Mouse (Mus musculus) embryonic facial prominence, embryonic 12.5 days (tissue): Measurements from ENCODE around the gene Ptges. TPM values are rescaled to one million over a fixed set of nuclear protein-coding genes. Genes with fewer than 3 reads are reported as not detected.
A peak's percentile ranks its signal among the peaks of the same experiment; 100 is the strongest.

Source experiments
- ATAC-seq: fragments of 200-750 bp; cut with Nextera tagmentation; 2 replicates; pipeline ENCODE4 v1.8.0; 2017; ENCODE audit not compliant: insufficient number of reproducible peaks, insufficient read depth, low FRiP score, low TSS enrichment
- H3K27ac ChIP-seq: fragments of 300-500 bp; sonication (generic); 2 replicates; pipeline ENCODE4 v1.5.1; 2016; ENCODE audit warnings: mild to moderate bottlenecking
- H3K27me3 ChIP-seq: fragments of 300-500 bp; sonication (generic); 2 replicates; pipeline ENCODE4 v1.6.1; 2016; ENCODE audit warnings: mild to moderate bottlenecking, moderate library complexity
- H3K36me3 ChIP-seq: fragments of 300-500 bp; sonication (generic); 2 replicates; pipeline ENCODE4 v1.6.1; 2016; ENCODE audit warnings: mild to moderate bottlenecking
- H3K4me1 ChIP-seq: fragments of 300-500 bp; sonication (generic); 2 replicates; pipeline ENCODE4 v1.6.1; 2016
- H3K4me2 ChIP-seq: fragments of 300-500 bp; sonication (generic); replicated peaks from 2 replicates; pipeline ENCODE4 v1.6.1; 2016; ENCODE audit warnings: mild to moderate bottlenecking, moderate library complexity
- H3K4me3 ChIP-seq: fragments of 300-500 bp; sonication (generic); 2 replicates; pipeline ENCODE4 v1.5.1; 2016; ENCODE audit warnings: mild to moderate bottlenecking
- H3K9ac ChIP-seq: fragments of 300-500 bp; sonication (generic); 2 replicates; pipeline ENCODE4 v1.6.1; 2016; ENCODE audit warnings: mild to moderate bottlenecking, moderate library complexity
- H3K9me3 ChIP-seq: fragments of 300-500 bp; sonication (generic); 2 replicates; pipeline ENCODE4 v1.6.1; 2016; ENCODE audit warnings: mild to moderate bottlenecking, moderate library complexity
- WGBS: fragments of 180-500 bp; shearing (Covaris S2); methylation state at CpG from one replicate; pipeline ENCODE4 v1.1.7; 2016; 5-methylcytosine and 5-hydroxymethylcytosine counted together
- polyA plus RNA-seq: library from polyadenylated mRNA; unstranded; fragments of >200 nt; fragmentation: Nextera tagmentation; extraction: Ambion mirVana; gene quantifications from 2 replicates; pipeline ENCODE4 v1.2.1, GENCODE M21; 2016

Ptges gene
- polyA plus RNA-seq, 1 experiment from 2014 or later: 11.6 TPM

DNA sequence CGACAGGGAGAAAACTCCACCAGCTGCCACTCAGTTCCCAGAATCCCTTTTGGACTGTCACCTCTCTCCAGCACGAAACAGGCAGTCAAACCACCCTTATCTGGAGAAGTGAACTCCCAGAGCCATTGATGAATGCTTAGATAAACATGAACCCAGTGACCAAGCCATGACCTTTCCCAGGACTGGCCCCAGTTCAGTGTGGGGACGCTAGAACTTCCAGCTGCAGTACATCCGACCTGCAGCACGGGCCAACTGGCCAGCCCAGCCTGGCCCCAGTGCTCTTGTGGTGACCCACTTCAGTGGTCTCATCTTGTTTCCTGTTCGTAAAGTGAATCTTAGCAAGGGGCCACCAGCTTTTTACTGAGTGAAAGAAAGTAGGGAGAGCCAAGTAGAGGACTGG, 36.3 kb downstream of the Ptges start:
- 19% methylated on average over 6 of the region's 6 CpGs for WGBS
- Histone ChIP-seq H3K27me3 (no peaks in the 10 kb centered on the region), H3K27ac (no peak overlapping the region)

DNA sequence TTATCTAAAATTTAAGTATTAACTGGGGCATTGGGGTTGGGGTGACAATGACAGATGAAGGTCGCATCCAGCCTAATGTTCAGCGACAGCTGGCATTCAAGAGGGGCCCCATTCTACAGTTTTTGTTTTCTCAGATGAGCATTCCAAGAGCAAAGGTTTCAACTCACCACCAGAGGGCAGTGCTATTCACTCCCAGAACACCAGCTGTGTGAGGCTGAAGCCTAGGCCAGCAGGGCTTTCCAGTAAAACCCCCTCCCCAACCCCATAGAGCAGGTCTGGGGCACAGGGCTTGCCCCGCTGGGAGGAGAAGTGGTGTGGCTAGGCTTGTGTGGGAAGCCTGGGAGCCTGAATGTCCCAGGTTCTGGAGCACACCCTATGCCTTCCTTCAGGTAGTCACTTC, 38.7 kb downstream of the Ptges start:
- H3K9ac ChIP-seq: no peak overlapping the region
- WGBS: 7% methylated on average over 3 of the region's 3 CpGs
- 0 out of 2 replicates have a peak, but pooled peaks cover 3% of the 10 kb centered on the region for H3K9me3 ChIP-seq
- peaks cover 7% of the 10 kb centered on the region for H3K4me1 ChIP-seq
- H3K36me3 ChIP-seq: no peaks in the 10 kb centered on the region
- no peak overlapping the region for H3K4me2 ChIP-seq
- no peak for ATAC-seq
- no peak overlapping the region for H3K27ac ChIP-seq
- no peaks in the 10 kb centered on the region for H3K27me3 ChIP-seq
- H3K4me3 ChIP-seq: no peak overlapping the region

More for the DNA sequence above, 36.3 kb downstream of the Ptges start:
- no peak overlapping the region for H3K9ac ChIP-seq
- H3K4me2 ChIP-seq: no peak overlapping the region
- H3K4me3 ChIP-seq: no peak overlapping the region
- peaks cover 15% of the 10 kb centered on the region for H3K4me1 ChIP-seq
- no peaks in the 10 kb centered on the region for H3K36me3 ChIP-seq
- ATAC-seq: no peak
- no peaks in the 10 kb centered on the region for H3K9me3 ChIP-seq

- peak; percentile 78 for ATAC-seq
- Histone ChIP-seq H3K36me3 (peaks cover 35% of the 10 kb centered on the region), H3K4me3 (no peak overlapping the region; the same call in 1 of the 2 replicates), H3K27me3 (no peaks in the 10 kb centered on the region), H3K4me1 (peaks cover 17% of the 10 kb centered on the region), H3K9me3 (0 out of 2 replicates have a peak, but pooled peaks cover 3% of the 10 kb centered on the region), H3K27ac (peak overlapping the region; percentile 92), H3K9ac (no peak overlapping the region), H3K4me2 (peak overlapping the region; percentile 17; the same call in 1 of the 2 replicates)
- 19% methylated on average over 9 of the region's 9 CpGs for WGBS
Measured at GRCm38 (mm10) chr2:30885453-30886163, 44.1 kb downstream of the Ptges start.

DNA sequence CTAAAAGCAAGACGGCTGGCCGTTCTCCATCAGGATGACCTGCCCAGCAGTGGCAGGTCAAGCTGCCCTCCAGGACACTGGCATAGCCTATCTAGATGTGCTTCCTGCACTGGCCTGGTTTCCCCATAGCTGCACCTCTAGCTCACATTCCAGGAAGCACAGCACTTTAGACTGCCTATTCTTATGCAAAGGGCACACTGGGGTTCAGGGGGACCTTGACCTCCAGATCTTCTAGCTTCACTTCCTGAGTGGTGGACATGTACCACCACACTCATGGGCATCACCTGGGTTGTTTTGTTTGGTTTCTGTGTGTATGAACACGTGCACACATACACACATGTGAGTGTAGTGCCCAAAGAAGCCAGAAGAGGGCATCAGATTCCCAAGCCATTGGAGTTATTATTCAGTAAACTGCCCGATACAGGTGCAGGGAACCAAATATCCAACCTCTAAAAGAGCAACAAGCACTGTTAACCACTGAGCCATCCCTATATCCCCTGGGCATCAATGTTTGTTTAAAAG, 44.8 kb downstream of the Ptges start:
- WGBS: 91% methylated on average over 4 of the region's 4 CpGs
- peak overlapping the region; percentile 92 for H3K27ac ChIP-seq

GRCm38 (mm10) chr2:30881215-30881614, 48.4 kb downstream of the Ptges start:
- 92% methylated on average over 7 of the region's 7 CpGs for WGBS
- H3K9ac ChIP-seq: no peak overlapping the region
- ATAC-seq: no peak

More for the DNA sequence above, 44.8 kb downstream of the Ptges start:
- no peak overlapping the region for H3K4me2 ChIP-seq
- H3K36me3 ChIP-seq: peaks cover 41% of the 10 kb centered on the region
- H3K4me1 ChIP-seq: peaks cover 17% of the 10 kb centered on the region
- no peak overlapping the region for H3K4me3 ChIP-seq
- 0 out of 2 replicates have a peak, but pooled peaks cover 3% of the 10 kb centered on the region for H3K9me3 ChIP-seq
- no peak overlapping the region for H3K9ac ChIP-seq
- ATAC-seq: no peak
- no peaks in the 10 kb centered on the region for H3K27me3 ChIP-seq

GRCm38 (mm10) chr2:30879481-30879880, 50.2 kb downstream of the Ptges start:
- Histone ChIP-seq H3K4me3 (no peak overlapping the region), H3K36me3 (peaks cover 52% of the 10 kb centered on the region), H3K9me3 (no peaks in the 10 kb centered on the region), H3K4me1 (peaks cover 27% of the 10 kb centered on the region), H3K4me2 (no peak overlapping the region), H3K9ac (no peak overlapping the region), H3K27ac (no peak overlapping the region), H3K27me3 (no peaks in the 10 kb centered on the region)
- no peak for ATAC-seq
- WGBS: 95% methylated on average over 15 of the region's 15 CpGs

More at GRCm38 (mm10) chr2:30881215-30881614, 48.4 kb downstream of the Ptges start:
- no peaks in the 10 kb centered on the region for H3K27me3 ChIP-seq
- H3K9me3 ChIP-seq: no peaks in the 10 kb centered on the region
- H3K4me3 ChIP-seq: no peak overlapping the region
- no peak overlapping the region for H3K4me2 ChIP-seq
- 0 out of 2 replicates have a peak overlapping the region, but pooled peaks have one; percentile 17 for H3K27ac ChIP-seq
- peaks cover 21% of the 10 kb centered on the region for H3K4me1 ChIP-seq
- H3K36me3 ChIP-seq: peaks cover 60% of the 10 kb centered on the region

- H3K27me3 ChIP-seq: no peaks in the 10 kb centered on the region
- H3K4me1 ChIP-seq: peaks cover 60% of the 10 kb centered on the region
- H3K4me3 ChIP-seq: no peak overlapping the region
- no peaks in the 10 kb centered on the region for H3K9me3 ChIP-seq
- H3K27ac ChIP-seq: peak overlapping the region; percentile 88
- peaks cover 27% of the 10 kb centered on the region for H3K36me3 ChIP-seq
- 32% methylated on average over 11 of the region's 11 CpGs for WGBS
- ATAC-seq: 0 out of 2 replicates have a peak, but pooled peaks have one; percentile 1
- peak overlapping the region; percentile 13 for H3K4me2 ChIP-seq
- H3K9ac ChIP-seq: no peak overlapping the region; the same call in 1 of the 2 replicates
Measured at GRCm38 (mm10) chr2:30875621-30876432, 53.8 kb downstream of the Ptges start.

- ATAC-seq: no peak
- Histone ChIP-seq H3K27ac (peak overlapping the region; percentile 88), H3K9me3 (no peaks in the 10 kb centered on the region), H3K27me3 (no peaks in the 10 kb centered on the region), H3K4me2 (no peak overlapping the region), H3K4me1 (peaks cover 62% of the 10 kb centered on the region), H3K9ac (no peak overlapping the region), H3K36me3 (peaks cover 20% of the 10 kb centered on the region), H3K4me3 (no peak overlapping the region)
- WGBS: 54% methylated on average over 7 of the region's 7 CpGs
Measured at GRCm38 (mm10) chr2:30875096-30875495, 54.6 kb downstream of the Ptges start.

DNA sequence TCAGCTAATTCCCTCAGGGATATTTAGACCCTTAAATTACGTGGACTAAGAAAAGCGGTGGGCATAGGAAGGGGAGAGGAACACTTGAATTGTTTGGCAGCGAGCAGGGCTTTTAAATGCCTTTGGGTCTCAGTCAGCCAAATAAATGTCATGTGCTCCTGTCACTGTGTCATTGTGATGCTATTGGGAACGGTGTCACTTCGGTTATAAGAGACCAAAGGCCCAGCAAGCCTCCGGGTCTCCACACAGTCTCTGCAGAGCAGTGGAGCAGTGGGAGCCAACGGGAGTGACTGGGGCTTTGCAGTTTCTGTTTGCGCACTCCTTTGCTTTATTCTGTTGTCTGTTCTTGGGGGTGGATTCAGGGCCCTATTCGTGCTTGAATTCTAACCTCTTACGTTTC, 55.2 kb downstream of the Ptges start:
- H3K27ac ChIP-seq: peak overlapping the region; percentile 88
- no peaks in the 10 kb centered on the region for H3K27me3 ChIP-seq
- H3K4me3 ChIP-seq: no peak overlapping the region
- H3K4me1 ChIP-seq: peaks cover 63% of the 10 kb centered on the region
- H3K9me3 ChIP-seq: no peaks in the 10 kb centered on the region
- H3K9ac ChIP-seq: no peak overlapping the region
- WGBS: 30% methylated on average over 10 of the region's 10 CpGs
- H3K36me3 ChIP-seq: peaks cover 14% of the 10 kb centered on the region
- no peak for ATAC-seq
- H3K4me2 ChIP-seq: no peak overlapping the region

DNA sequence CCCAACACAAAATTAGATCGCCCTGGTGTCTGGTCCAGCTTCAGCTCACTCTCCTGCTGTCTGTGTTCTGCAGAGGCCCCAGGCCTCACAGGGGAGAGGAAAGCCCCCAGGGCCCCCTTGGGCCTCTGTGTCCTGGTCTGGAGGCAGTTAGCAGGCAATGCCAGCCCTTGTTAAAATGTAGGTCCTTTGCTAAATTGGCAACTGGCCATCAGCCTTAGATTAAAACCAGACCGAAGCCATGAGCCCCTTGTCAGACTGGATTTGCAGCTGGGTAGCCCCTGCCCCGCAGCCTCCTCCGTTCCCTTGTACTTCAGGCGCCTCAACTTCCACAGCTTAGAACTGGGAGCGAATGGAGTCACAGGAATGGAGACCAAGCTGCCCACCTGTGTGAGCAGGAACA, 57.0 kb downstream of the Ptges start:
- WGBS: 15% methylated on average over 6 of the region's 6 CpGs
- peaks cover 63% of the 10 kb centered on the region for H3K4me1 ChIP-seq
- ATAC-seq: no peak
- H3K4me2 ChIP-seq: 0 out of 2 replicates have a peak overlapping the region, but pooled peaks have one; percentile 9
- no peaks in the 10 kb centered on the region for H3K27me3 ChIP-seq
- H3K27ac ChIP-seq: peak overlapping the region; percentile 92
- 0 out of 2 replicates have a peak, but pooled peaks cover 5% of the 10 kb centered on the region for H3K36me3 ChIP-seq
- no peak overlapping the region for H3K9ac ChIP-seq
- H3K9me3 ChIP-seq: no peaks in the 10 kb centered on the region
- no peak overlapping the region for H3K4me3 ChIP-seq

GRCm38 (mm10) chr2:30870863-30871262, 58.8 kb downstream of the Ptges start:
- Histone ChIP-seq H3K9ac (no peak overlapping the region), H3K36me3 (0 out of 2 replicates have a peak, but pooled peaks cover 5% of the 10 kb centered on the region), H3K4me3 (no peak overlapping the region), H3K27me3 (no peaks in the 10 kb centered on the region), H3K9me3 (no peaks in the 10 kb centered on the region), H3K4me1 (peaks cover 50% of the 10 kb centered on the region), H3K4me2 (no peak overlapping the region), H3K27ac (peak overlapping the region; percentile 64)
- ATAC-seq: no peak
- WGBS: 69% methylated on average over 8 of the region's 8 CpGs
